Mouse (Mus musculus): ENCODE measurements around the gene Disc1. TPM values are rescaled to one million over a fixed set of nuclear protein-coding genes. Genes with fewer than 3 reads are reported as not detected.

Disc1 gene
- polyA plus RNA-seq, 1 experiment = 1.5 TPM

DNA sequence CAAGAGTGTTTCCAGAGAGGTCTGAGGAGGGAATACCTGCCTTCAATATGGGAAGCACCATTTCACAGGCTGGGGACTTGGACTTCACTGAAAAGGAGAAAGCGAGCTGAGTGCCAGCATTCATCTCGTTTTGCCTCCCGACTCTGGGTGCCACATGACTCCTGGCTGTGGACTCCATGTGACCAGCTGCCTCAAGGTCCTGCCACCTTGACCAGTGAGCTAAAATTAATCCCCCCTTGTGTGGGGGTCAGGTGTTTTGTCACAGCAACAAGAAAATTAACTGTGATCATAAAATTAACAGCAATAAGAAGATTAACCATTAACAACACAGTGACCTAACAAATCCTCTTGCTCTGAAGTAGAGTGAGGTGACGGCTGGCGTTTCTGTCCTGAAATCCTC is 61.3 kb downstream of the Disc1 start:
- WGBS = 79% methylated on average over 5 of the region's 5 CpGs
- TF ChIP-seq POLR2A (IDR thresholded peaks at IDR 0.05; ENCODE audit: borderline replicate concordance, control insufficient read depth, low read depth, low read length) (no peak), CTCF (IDR thresholded peaks at IDR 0.05; ENCODE audit: control insufficient read depth, insufficient read depth, low read length) (no peak)
- no peak overlapping the region for H3K4me3 ChIP-seq (replicated peaks; ENCODE audit: control insufficient read depth, low read depth, low read length)
- H3K27ac ChIP-seq (ENCODE audit: control insufficient read depth, insufficient read depth, low read depth, low read length, poor library complexity) = no peak overlapping the region
- no peaks in the 10 kb centered on the region for H3K4me1 ChIP-seq (ENCODE audit: control insufficient read depth, insufficient read depth, low read length)

DNA sequence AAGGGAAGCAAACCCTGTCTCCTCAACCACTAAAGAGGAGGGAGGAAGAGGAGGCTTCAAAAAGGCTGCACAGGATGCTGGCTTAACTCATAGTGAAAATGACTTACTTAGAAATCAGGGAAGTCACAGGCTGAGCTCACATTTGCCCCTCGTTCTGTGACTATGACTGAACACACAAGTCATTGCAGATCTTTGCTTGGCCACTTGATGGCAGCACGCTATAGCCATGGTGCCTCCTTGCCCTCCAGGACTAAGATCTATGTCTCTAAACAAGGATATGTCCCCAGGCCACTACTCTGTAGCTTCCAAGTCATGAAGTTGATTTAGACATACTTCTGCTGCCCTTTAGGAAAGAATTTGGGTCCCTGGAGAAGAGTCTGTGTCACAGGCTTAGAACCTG is 62.6 kb downstream of the Disc1 start:
- TF ChIP-seq CTCF (IDR thresholded peaks at IDR 0.05; ENCODE audit: control insufficient read depth, insufficient read depth, low read length) = peak; percentile 64
- TF ChIP-seq POLR2A (IDR thresholded peaks at IDR 0.05; ENCODE audit: borderline replicate concordance, control insufficient read depth, low read depth, low read length) = no peak
- H3K4me3 ChIP-seq (replicated peaks; ENCODE audit: control insufficient read depth, low read depth, low read length) = no peak overlapping the region
- H3K27ac ChIP-seq (ENCODE audit: control insufficient read depth, insufficient read depth, low read depth, low read length, poor library complexity) = no peak overlapping the region
- 24% methylated on average over 2 of the region's 2 CpGs for WGBS
- no peaks in the 10 kb centered on the region for H3K4me1 ChIP-seq (ENCODE audit: control insufficient read depth, insufficient read depth, low read length)

DNA sequence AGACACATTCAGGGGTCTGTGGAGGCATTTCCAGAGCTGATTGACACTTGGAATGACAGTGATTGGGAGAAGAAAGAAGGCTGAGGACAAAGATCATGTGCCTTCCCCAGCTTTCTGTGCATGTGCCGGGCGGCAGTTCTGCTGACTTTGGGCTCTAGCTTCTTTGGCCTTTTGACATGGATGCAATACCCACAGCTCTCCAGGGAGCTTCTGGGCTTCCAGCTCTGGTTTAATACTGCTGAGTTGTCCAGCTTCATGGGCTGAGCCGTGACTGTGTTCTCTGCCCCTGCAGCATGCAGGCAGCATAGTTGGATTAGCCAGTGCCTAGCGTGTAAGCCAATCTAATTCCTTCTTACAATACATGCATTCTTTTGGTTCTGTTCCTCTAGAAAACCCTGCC is 72.5 kb downstream of the Disc1 start:
- Histone ChIP-seq H3K27ac (ENCODE audit: control insufficient read depth, insufficient read depth, low read depth, low read length, poor library complexity) (no peak overlapping the region), H3K4me3 (replicated peaks; ENCODE audit: control insufficient read depth, low read depth, low read length) (no peak overlapping the region), H3K4me1 (ENCODE audit: control insufficient read depth, insufficient read depth, low read length) (no peaks in the 10 kb centered on the region)
- WGBS = 90% methylated on average over 4 of the region's 4 CpGs
- no peak for TF ChIP-seq POLR2A (IDR thresholded peaks at IDR 0.05; ENCODE audit: borderline replicate concordance, control insufficient read depth, low read depth, low read length)
- TF ChIP-seq CTCF (IDR thresholded peaks at IDR 0.05; ENCODE audit: control insufficient read depth, insufficient read depth, low read length) = no peak

DNA sequence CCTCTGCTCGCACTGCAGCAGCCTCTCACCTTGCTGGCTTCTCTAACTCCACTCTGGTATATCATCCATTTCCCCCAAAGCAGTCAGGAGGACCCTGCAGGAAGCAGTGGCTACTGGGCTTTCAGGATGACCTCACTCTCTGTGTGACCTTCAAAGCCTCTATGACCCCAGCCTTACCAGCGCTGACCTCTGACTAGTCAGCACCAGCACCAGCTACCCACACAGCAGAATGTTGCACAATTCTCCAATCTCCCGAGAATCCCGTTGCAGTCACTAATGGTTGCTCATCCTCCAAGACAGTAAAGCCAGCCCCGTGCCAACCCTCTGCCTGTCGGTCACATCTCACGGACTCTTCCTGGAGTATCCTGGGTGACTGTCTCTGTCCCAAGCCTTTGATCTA is 73.6 kb downstream of the Disc1 start:
- no peak overlapping the region for H3K27ac ChIP-seq (ENCODE audit: control insufficient read depth, insufficient read depth, low read depth, low read length, poor library complexity)
- TF ChIP-seq POLR2A (IDR thresholded peaks at IDR 0.05; ENCODE audit: borderline replicate concordance, control insufficient read depth, low read depth, low read length) (no peak), CTCF (IDR thresholded peaks at IDR 0.05; ENCODE audit: control insufficient read depth, insufficient read depth, low read length) (no peak)

DNA sequence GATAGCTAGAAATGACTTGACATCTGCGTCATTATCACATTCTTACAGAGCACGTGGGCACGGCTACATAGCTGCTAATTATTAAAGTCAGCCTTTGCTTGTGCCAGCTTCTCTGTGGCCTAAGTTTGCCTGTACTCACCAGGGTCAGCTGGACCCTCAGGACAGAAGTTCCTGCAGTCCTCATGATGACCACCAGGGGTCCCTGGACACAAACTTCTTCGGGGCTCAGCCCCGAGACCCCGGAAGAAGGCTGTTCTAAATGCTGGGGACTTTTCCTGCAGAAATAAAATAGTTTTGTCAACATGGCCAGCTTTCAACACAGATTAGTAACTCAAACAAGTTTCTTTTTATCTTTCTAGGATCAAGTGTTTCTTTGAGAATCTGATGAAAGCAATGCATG is 74.3 kb downstream of the Disc1 start:
- H3K4me1 ChIP-seq (ENCODE audit: control insufficient read depth, insufficient read depth, low read length) = no peaks in the 10 kb centered on the region
- 41% methylated on average over 6 of the region's 6 CpGs for WGBS
- H3K27ac ChIP-seq (ENCODE audit: control insufficient read depth, insufficient read depth, low read depth, low read length, poor library complexity) = no peak overlapping the region
- TF ChIP-seq CTCF (IDR thresholded peaks at IDR 0.05; ENCODE audit: control insufficient read depth, insufficient read depth, low read length) = peak; percentile 59
- TF ChIP-seq POLR2A (IDR thresholded peaks at IDR 0.05; ENCODE audit: borderline replicate concordance, control insufficient read depth, low read depth, low read length) = no peak
- no peak overlapping the region for H3K4me3 ChIP-seq (replicated peaks; ENCODE audit: control insufficient read depth, low read depth, low read length)

More for the DNA sequence above, 73.6 kb downstream of the Disc1 start:
- 82% methylated on average over 7 of the region's 7 CpGs for WGBS
- Histone ChIP-seq H3K4me3 (replicated peaks; ENCODE audit: control insufficient read depth, low read depth, low read length) (no peak overlapping the region), H3K4me1 (ENCODE audit: control insufficient read depth, insufficient read depth, low read length) (no peaks in the 10 kb centered on the region)

DNA sequence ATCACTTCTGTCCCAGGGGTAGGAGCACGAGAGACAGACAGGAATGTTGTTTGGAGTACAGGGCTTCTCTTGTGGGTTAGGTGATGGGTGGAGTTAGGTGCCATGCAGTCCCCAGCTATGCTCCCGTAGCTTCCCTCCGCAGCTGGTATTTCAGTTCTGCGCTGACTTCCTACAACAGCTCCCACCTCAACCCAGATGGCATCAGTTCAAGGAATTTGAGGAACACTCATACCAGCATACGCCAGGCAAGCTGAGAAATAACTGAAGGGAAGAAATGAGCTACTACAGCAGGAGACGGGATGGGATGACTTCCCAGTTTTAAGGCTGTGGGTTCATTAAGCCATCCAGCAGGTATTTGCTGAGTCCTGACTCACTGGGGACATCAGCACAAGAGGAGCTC is 76.8 kb downstream of the Disc1 start:
- Histone ChIP-seq H3K27ac (ENCODE audit: control insufficient read depth, insufficient read depth, low read depth, low read length, poor library complexity) (no peak overlapping the region), H3K4me1 (ENCODE audit: control insufficient read depth, insufficient read depth, low read length) (no peaks in the 10 kb centered on the region; the same call in 1 of the 2 replicates), H3K4me3 (replicated peaks; ENCODE audit: control insufficient read depth, low read depth, low read length) (no peak overlapping the region)
- WGBS = 75% methylated on average over 6 of the region's 6 CpGs
- TF ChIP-seq CTCF (IDR thresholded peaks at IDR 0.05; ENCODE audit: control insufficient read depth, insufficient read depth, low read length) = no peak

DNA sequence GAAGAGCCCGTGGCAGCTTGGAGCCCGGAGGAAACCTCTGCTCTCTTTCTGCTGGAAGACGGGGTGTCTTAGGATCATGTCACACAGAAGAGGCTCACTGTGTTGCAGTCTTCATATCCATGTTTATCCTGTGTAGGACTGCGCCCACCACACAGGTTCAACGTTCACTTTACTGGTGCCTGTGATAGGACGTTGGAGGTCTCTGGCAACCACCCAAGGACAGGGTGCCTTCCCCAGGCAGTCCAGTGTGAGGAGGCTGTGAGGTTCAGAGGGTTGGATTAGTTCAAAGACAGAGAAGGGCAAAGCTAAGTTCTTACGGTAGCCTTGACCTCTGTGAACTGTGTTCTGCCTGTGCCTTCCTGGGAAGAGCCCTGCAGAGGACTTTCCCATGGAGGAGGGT is 77.3 kb downstream of the Disc1 start:
- WGBS = 63% methylated on average over 7 of the region's 7 CpGs
- Histone ChIP-seq H3K4me1 (ENCODE audit: control insufficient read depth, insufficient read depth, low read length) (no peaks in the 10 kb centered on the region; the same call in 1 of the 2 replicates), H3K27ac (ENCODE audit: control insufficient read depth, insufficient read depth, low read depth, low read length, poor library complexity) (no peak overlapping the region), H3K4me3 (replicated peaks; ENCODE audit: control insufficient read depth, low read depth, low read length) (no peak overlapping the region)
- no peak for TF ChIP-seq CTCF (IDR thresholded peaks at IDR 0.05; ENCODE audit: control insufficient read depth, insufficient read depth, low read length)
- TF ChIP-seq POLR2A (IDR thresholded peaks at IDR 0.05; ENCODE audit: borderline replicate concordance, control insufficient read depth, low read depth, low read length) = no peak

DNA sequence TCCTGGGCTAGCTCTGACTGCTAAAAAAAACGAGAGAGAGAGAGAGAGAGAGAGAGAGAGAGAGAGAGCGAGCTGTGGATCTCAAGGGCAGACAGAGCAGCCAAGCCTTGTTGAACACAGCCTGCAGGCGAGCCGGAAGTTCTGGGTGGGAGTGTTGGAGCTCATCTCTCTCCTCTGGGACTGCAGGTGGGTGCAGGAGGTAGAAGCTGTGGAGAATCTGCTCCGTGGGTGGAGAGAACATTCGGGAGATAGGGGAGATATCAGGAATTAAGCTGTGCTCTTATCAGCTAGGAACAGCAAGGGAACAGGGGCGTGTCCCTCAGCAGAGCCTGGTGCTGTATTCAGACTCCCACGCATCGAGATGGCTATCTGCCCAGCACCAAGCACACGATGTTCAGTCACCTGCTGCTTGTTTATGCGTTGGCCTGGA is 79.7 kb downstream of the Disc1 start:
- WGBS = 54% methylated on average over 11 of the region's 11 CpGs
- Histone ChIP-seq H3K4me1 (ENCODE audit: control insufficient read depth, insufficient read depth, low read length) (no peaks in the 10 kb centered on the region; the same call in 1 of the 2 replicates), H3K27ac (ENCODE audit: control insufficient read depth, insufficient read depth, low read depth, low read length, poor library complexity) (no peak overlapping the region), H3K4me3 (replicated peaks; ENCODE audit: control insufficient read depth, low read depth, low read length) (no peak overlapping the region)
- no peak for TF ChIP-seq CTCF (IDR thresholded peaks at IDR 0.05; ENCODE audit: control insufficient read depth, insufficient read depth, low read length)

DNA sequence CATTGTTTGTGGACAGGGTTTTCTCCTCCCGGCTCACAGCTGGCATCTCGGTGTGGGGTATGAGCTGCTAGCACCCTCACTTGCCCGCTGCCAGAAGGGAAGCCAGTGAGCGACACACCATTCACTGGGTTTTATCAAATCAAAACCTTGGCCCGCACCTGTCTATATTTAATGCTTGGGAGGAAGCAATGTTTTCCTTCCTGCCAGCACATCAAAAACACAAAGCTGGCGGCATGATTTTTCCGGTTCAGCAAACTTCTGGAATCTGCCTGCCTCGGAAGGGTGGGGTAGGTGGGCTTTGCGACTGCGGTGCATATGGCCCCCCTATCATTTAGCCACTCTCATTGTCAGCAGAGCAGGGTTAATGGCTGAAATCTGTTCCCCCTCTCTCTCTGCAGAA is 80.9 kb downstream of the Disc1 start:
- no peaks in the 10 kb centered on the region; the same call in 1 of the 2 replicates for H3K4me1 ChIP-seq (ENCODE audit: control insufficient read depth, insufficient read depth, low read length)
- TF ChIP-seq CTCF (IDR thresholded peaks at IDR 0.05; ENCODE audit: control insufficient read depth, insufficient read depth, low read length) (no peak), POLR2A (IDR thresholded peaks at IDR 0.05; ENCODE audit: borderline replicate concordance, control insufficient read depth, low read depth, low read length) (no peak)
- H3K4me3 ChIP-seq (replicated peaks; ENCODE audit: control insufficient read depth, low read depth, low read length) = no peak overlapping the region
- no peak overlapping the region for H3K27ac ChIP-seq (ENCODE audit: control insufficient read depth, insufficient read depth, low read depth, low read length, poor library complexity)
- WGBS = 88% methylated on average over 10 of the region's 10 CpGs
